Mouse (Mus musculus) thymus, adult 2 months (tissue): Measurements from ENCODE around the gene Tmem52b.

ENCODE experiments used
- CTCF ChIP-seq: fragments of 200-500 bp; IDR thresholded peaks from 2 replicates; pipeline ENCODE4 v1.5.1; 2012; ENCODE audit warnings: mild to moderate bottlenecking, control low read depth, low read length, moderate library complexity, borderline replicate concordance; ENCODE audit not compliant: control insufficient read depth, poor library complexity, insufficient read depth; ENCODE audit errors: extremely low read depth
- POLR2A ChIP-seq: fragments of 200-500 bp; IDR thresholded peaks from 2 replicates; pipeline ENCODE4 v1.6.1; 2012; ENCODE audit warnings: mild to moderate bottlenecking, low read length, control low read depth, moderate library complexity; ENCODE audit not compliant: control insufficient read depth, poor library complexity, insufficient read depth; ENCODE audit errors: extremely low read depth

- no peak for TF ChIP-seq CTCF
- TF ChIP-seq POLR2A = no peak
Observed at GRCm38 (mm10) chr6:129529605-129530004, 17.2 kb downstream of the Tmem52b start.
